Mouse (Mus musculus) heart, adult 11 months (tissue): ENCODE measurements around the gene Map3k20.

Experiments used
- DNase-seq: peaks from one replicate; pipeline ENCODE4 v3.0.0; 2022

Gene Map3k20

DNA sequence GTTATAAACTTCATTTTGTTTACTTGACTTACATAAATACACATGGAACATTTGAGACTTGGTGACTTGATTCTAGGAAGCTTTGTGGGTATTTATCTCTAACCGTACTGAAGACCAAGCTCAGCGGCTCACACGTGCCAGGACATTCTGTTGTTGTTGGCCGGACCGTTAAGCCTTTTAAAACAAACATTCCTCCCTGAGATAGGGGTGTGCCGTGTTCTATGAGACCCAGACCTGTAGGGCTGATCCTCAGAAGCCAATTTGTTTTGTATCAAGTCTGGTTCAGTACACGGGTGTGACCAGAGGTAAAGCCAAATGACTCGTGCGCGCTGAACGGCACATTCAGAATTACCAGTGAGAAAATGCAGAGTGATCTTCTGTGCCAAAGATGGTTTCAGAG lies 97.9 kb downstream of the Map3k20 start:
- DNase-seq = peak; percentile 92

GRCm38 (mm10) chr2:72389411-72389810 lies 104.0 kb downstream of the Map3k20 start:
- no peak for DNase-seq

GRCm38 (mm10) chr2:72389942-72390341 lies 104.5 kb downstream of the Map3k20 start:
- DNase-seq = peak; percentile 98

DNA sequence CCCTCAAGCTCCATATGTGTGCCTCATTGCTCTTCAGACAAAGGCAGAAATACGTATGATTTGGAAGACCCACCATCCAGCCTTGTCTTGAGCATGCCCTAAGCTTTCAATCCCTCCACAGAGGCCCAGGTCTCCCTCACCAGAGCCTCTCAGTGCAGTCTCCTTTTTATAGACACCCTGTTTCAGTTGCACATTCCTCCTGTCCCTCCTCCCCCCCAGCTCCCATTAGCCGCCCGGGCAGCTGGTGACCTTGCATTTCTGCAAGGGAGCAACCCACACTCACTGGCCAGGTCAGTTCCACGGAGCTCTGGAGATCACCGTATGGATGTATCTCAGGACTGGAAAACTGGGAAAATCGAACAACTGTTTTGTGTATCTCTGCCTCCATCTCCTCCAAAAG lies 105.0 kb downstream of the Map3k20 start:
- DNase-seq = peak; percentile 96

- no peak for DNase-seq
Measured at GRCm38 (mm10) chr2:72391024-72391423, 105.6 kb downstream of the Map3k20 start.

DNA sequence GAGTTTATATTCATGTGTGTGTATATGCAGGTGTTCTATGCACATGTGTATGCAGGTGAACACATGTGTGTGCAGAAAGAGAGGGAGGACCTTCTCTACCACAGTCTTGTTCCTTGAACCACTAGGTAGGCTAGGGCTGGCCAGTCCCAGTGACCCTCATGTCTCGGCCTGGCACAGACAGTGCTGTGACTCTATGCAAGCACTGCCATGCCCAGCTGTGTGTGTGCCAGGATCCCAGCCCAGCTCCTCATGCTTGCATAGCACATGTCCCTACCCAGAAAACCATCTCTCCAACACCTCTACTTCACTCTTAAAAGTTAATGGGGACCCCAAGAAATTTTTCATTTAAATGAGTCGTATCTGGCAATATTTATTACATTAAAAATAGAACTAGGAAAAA lies 106.3 kb downstream of the Map3k20 start:
- no peak for DNase-seq

GRCm38 (mm10) chr2:72392316-72392715 lies 106.9 kb downstream of the Map3k20 start:
- no peak for DNase-seq

GRCm38 (mm10) chr2:72396934-72397333 lies 111.5 kb downstream of the Map3k20 start:
- peak; percentile 80 for DNase-seq

DNA sequence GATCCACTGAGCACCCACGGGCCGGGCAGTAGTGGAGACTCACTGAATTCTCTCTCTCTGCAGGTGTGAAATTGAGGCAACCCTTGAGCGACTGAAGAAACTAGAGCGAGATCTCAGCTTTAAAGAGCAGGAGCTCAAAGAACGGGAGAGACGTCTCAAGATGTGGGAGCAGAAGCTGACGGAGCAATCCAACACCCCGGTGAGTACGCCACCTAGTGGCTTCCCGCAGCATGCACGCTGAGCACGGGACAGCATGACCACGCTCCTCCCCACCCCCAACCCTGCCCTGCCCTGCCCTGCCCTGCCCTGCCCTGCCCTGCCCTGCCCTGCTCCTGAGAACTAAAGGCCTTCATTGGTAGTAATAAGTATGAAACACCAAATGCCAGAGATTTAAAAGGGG lies 112.8 kb downstream of the Map3k20 start:
- DNase-seq = peak; percentile 95

DNA sequence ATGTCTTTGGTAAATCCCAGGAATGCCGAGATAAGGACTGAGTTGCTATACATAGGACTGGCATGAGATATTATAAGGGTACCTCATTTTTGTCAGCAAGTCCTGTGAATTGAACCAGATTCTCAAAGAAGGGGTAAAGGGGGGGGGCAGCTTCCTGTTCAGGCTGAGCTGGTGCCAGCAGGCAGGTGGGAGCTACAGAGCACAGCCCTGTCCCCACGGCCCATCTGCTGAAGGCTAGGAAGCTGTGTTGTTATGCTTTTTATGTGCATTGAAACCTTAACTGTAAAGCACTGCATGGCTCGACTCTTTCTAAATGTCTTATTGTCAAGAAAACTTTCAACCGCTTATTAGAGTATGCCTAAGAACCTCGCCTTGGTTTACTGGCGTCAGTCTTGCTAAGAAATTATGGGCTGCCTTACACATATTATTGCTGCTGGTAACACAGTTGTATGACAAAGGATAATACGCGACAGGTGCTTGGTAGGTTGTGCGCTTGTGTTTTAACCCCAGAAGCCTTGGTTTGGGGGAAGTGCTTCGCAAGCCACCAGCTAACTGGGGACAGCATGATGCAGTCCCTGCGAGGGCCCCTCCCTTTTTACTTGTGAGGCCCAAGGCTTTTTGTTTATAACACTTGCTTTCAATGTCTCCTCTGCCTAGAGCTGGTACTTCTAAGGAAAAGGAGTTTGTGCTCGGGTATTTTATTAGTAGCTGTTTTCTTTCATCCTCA lies 114.2 kb downstream of the Map3k20 start:
- peak; percentile 78 for DNase-seq

DNA sequence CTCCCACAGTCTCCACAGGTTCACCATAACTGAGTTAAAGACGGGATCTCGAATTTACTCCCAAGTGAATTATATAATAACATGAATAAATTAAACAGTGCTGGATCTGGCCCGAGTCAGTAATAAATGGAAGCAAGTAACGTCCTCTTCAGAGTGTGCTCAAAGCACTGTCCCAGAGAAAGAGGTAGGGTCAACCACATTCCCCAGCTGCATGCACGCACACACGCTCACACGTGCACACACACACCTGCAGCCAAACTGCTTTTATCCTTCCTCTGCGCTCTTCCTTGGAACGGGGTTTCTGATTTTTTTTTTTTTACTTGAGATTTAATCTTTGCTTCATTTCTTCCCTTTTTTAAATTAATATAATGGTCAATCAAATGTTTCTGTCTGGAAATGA lies 115.9 kb downstream of the Map3k20 start:
- peak; percentile 30 for DNase-seq

- DNase-seq = peak; percentile 60
Measured at GRCm38 (mm10) chr2:72405621-72406555, 120.5 kb downstream of the Map3k20 start.

- no peak for DNase-seq
Measured at GRCm38 (mm10) chr2:72406701-72407100, 121.3 kb downstream of the Map3k20 start.

DNA sequence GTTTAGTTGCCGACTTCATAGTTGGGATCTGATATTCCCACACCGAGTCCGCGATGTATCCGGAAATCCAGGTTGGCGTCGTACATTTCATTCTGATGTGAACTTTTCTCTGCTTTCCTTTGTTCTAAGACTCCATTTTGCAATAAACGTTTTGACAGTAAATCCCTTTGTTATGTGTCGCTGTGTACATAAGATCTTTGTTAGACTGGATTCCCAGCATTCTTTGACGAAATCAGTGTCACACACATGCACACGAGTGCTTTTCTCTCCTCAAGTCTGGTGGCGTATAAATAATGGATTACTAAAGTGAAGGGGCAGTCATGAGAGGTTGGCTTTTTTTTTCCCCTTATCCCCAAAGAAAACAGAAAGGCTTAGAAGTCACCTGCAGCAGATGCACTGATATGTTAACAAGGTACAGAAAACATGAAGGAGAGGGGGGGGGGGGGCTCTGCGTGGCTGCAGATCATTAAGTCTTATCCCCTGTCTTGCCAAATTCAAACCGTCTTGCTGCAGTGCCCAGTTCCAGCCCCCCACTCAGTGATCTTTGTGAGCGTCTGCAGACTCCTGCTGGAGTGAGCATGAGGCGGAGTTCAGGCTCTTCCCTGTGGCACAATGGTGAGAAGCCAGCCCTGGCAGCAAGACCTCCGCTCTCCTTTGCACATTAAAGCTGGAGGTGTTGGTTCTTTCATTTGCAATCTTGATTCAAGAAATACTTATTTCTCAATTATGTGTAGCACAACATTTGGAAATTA lies 122.1 kb downstream of the Map3k20 start:
- peak; percentile 60 for DNase-seq

DNA sequence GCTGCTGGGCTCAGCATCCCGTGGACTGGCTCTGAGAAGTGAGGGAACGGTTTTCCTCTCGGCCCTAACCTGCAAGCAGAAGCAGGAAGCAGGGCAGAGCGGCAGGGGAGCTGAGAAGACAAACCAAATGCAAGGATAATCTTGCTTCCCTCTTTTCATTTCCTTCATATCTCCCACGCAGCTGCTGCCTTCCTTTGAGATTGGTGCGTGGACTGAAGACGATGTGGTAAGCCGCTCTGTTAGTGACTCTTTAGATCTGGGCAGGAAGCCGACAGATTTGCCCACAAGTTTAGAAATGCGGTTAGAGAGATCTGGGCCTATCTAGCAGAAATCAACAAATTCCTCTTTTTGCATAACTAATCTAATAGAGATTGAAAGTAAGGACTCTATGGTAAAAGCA lies 124.5 kb downstream of the Map3k20 start:
- DNase-seq = peak; percentile 71

DNA sequence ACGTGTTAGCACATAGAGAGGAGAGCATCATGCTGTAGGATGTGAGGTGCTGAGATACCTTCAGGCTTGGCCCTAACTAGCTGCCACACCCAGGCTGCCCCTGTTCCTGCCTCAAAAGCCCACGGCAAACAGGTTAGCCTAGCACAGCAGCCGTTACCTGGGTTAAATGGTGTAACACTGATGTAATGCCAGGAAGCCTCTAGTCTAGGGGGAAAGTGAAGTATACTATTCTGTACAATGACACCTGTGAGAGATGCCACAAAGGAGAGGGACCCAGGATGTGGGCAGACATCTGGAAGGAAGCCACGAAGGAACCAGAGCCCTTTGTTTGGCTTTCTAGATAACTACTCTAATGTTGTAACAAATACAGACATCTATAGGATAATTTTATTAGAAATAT lies 126.8 kb downstream of the Map3k20 start:
- peak; percentile 54 for DNase-seq

- DNase-seq = peak; percentile 58
Measured at GRCm38 (mm10) chr2:72415416-72415815, 130.0 kb downstream of the Map3k20 start.

DNA sequence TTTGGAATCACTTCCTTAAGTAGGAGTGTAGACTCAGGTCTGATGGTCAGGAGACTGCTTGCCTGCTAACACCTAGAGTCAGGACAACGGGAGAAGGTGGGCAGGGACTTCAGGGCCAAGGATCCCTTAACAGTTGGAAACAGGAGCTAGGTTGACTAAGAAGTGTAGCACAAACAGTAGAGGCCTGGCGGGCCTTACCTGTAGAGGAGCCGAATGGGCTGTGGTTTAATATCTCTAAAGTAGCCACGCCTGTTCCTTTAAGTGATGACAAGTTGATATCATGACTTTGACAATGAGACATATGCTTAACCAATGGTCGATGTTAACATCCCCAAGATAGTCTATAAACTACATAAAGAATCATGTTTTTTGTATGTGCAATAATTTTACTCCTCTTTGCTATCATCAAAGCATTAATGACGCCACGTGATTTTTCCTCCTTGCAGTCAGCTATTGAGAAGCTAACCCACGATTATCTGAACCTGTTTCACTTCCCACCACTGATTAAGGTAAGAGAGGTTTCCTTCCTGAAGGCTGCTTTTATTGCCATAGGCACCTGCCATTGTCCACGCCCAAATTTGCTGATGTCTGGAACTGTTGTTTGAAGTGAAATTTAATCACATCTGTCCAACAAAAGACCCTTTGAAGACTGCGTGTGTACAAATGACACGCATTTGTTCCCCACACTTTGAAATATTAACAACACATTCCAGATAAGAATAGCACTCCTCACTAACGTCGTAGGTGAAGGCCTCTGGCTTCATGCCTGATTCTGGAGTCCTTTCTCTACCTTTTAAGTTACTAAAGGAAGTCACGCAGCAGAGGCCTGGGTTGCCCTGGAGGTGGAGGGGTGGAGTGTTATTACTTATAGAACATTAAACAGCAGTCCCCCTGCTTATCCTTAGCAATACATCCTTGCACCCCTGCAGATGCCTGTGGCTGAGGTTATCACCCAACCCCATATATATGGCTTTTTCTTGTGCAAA lies 131.0 kb downstream of the Map3k20 start:
- peak; percentile 80 for DNase-seq

DNA sequence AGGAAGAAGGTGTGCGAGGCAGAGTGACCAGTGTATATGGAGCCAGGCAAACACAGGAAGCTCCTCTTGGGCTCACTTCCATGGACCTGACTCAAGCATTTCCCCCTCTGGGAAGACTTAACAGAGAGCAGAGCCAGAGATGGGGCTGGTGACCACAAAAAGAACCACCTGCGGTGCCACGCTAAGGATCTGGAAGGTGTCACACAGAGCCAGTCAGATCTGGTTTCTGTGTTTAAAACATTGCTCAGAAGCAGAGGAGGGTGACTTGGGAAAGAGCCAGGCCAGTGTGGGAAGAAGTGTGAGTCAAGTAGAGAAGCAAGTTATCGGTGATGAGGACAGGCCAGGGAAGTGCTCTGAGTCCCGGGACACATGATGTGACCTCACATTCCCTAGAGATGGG lies 135.1 kb downstream of the Map3k20 start:
- no peak for DNase-seq

DNA sequence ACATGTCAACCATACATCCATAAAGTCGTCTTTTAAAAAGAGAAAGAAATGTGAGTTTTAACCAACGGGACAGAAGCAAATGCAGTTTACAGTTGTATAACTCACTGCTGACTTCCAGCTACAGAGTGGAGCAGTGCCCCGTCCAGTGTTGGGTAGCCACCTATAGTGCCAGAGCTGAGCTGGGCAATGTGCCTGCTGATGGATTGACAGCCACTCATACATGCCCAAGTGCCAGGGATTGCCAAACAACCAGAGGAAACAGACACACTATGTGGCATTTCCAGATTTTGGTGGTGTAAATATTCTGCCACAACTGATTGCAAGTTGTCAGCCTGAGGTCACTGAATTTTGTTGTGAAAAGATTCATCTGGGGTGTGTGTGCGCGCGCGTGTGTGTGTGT lies 139.2 kb downstream of the Map3k20 start:
- no peak for DNase-seq

GRCm38 (mm10) chr2:72426776-72427175 lies 141.3 kb downstream of the Map3k20 start:
- no peak for DNase-seq

GRCm38 (mm10) chr2:72427288-72427687 lies 141.9 kb downstream of the Map3k20 start:
- no peak for DNase-seq
